Mouse (Mus musculus) brain, embryonic 14.5 days (tissue): Measurements from ENCODE around the gene Rbbp7.

Source experiments
- CTCF ChIP-seq: fragments of 200-500 bp; IDR thresholded peaks from 2 replicates; pipeline ENCODE4 v1.5.1; 2012; ENCODE audit warnings: inconsistent platforms, mild to moderate bottlenecking, moderate library complexity, borderline replicate concordance; ENCODE audit not compliant: insufficient read depth, insufficient read length; ENCODE audit errors: extremely low read depth
- POLR2A ChIP-seq: fragments of 200-500 bp; IDR thresholded peaks from 2 replicates; pipeline ENCODE4 v1.6.1; 2012; ENCODE audit warnings: mild to moderate bottlenecking, inconsistent platforms, borderline replicate concordance; ENCODE audit not compliant: poor library complexity, insufficient read depth, insufficient read length, severe bottlenecking; ENCODE audit errors: extremely low read depth

GRCm38 (mm10) chrX:162734997-162735929, 24.9 kb upstream of the Rbbp7 start:
- no peak for TF ChIP-seq POLR2A
- peak; percentile 55; the same call in 1 of the 2 replicates for TF ChIP-seq CTCF
